Mouse (Mus musculus) limb, embryonic 11.5 days (tissue): ENCODE measurements around the gene Kcnj11. TPM values are rescaled to one million over a fixed set of nuclear protein-coding genes. Genes with fewer than 3 reads are reported as not detected.

Source experiments
- ATAC-seq: fragments of 200-750 bp; cut with Nextera tagmentation; 2 replicates; pipeline ENCODE4 v1.8.0; 2017; ENCODE audit warnings: low read depth; ENCODE audit not compliant: insufficient number of reproducible peaks, low FRiP score, low TSS enrichment
- DNase-seq: peaks from one replicate; pipeline ENCODE4 v3.0.0-alpha.2; 2015; ENCODE audit warnings: low spot score
- H3K27ac ChIP-seq: fragments of 300-500 bp; sonication (generic); replicated peaks from 2 replicates; pipeline ENCODE4 v1.5.1; 2014; ENCODE audit warnings: low read depth, mild to moderate bottlenecking, low read length
- H3K27me3 ChIP-seq: fragments of 300-500 bp; sonication (generic); 2 replicates; pipeline ENCODE4 v1.6.1; 2014; ENCODE audit warnings: mild to moderate bottlenecking, low read length, mixed read lengths; ENCODE audit not compliant: control insufficient read depth, insufficient read depth
- H3K36me3 ChIP-seq: fragments of 300-500 bp; sonication (generic); 2 replicates; pipeline ENCODE4 v1.6.1; 2014; ENCODE audit warnings: mild to moderate bottlenecking, low read length, moderate library complexity, mixed read lengths; ENCODE audit not compliant: control insufficient read depth, insufficient read depth
- H3K4me1 ChIP-seq: fragments of 300-500 bp; sonication (generic); 2 replicates; pipeline ENCODE4 v1.6.1; 2014; ENCODE audit warnings: low read length, mixed read lengths; ENCODE audit not compliant: control insufficient read depth, insufficient read depth
- H3K4me2 ChIP-seq: fragments of 300-500 bp; sonication (generic); 2 replicates; pipeline ENCODE4 v1.6.1; 2014; ENCODE audit warnings: low read depth, mild to moderate bottlenecking, moderate library complexity; ENCODE audit not compliant: severe bottlenecking
- H3K4me3 ChIP-seq: fragments of 300-500 bp; sonication (generic); 2 replicates; pipeline ENCODE4 v1.5.1; 2014; ENCODE audit warnings: low read depth, low read length
- H3K9ac ChIP-seq: fragments of 300-500 bp; sonication (generic); 2 replicates; pipeline ENCODE4 v1.6.1; 2014; ENCODE audit warnings: mild to moderate bottlenecking, low read length
- H3K9me3 ChIP-seq: fragments of 300-500 bp; sonication (generic); 2 replicates; pipeline ENCODE4 v1.6.1; 2016; ENCODE audit warnings: low read length; ENCODE audit not compliant: control insufficient read depth
- WGBS: fragments of 180-500 bp; shearing (Covaris S2); extraction: QIAGEN DNeasy Blood & Tissue Kit; methylation state at CpG from one replicate; pipeline ENCODE4 v1.1.7; 2014; 5-methylcytosine and 5-hydroxymethylcytosine counted together
- polyA plus RNA-seq: library from polyadenylated mRNA; unstranded; fragments of >200 nt; fragmentation: Nextera tagmentation; extraction: Ambion mirVana; gene quantifications from 2 replicates; pipeline ENCODE4 v1.2.1, GENCODE M21; 2014

Kcnj11 gene
- polyA plus RNA-seq, 1 experiment from 2014 or later, result not detected

DNA sequence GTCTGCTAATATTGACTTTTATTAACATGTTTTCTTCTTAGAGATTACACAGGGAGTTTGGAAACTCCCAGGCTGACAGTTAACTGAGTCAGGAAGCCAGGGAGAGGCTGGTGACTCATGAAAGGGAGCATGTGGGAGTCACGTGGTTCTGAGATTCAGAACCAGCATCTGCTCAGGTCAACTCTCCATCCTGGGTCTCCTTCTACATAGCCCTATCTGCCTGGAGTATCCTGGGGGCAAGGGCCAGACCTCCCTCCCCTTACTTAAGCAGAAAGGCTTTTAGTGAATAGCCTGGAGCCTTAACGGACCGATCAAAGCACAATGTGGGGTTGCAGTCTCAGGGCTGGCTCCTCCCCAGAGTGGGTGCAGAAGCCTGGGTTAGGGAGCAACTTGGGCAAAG, 30.7 kb upstream of the Kcnj11 start:
- H3K27ac ChIP-seq, result no peak overlapping the region
- whole genome bisulfite sequencing, result 30% methylated on average over 3 of the region's 3 CpGs
- no peaks in the 10 kb centered on the region for H3K36me3 ChIP-seq
- no peaks in the 10 kb centered on the region for H3K27me3 ChIP-seq
- ATAC-seq, result no peak
- no peaks in the 10 kb centered on the region for H3K4me1 ChIP-seq
- H3K9ac ChIP-seq, result no peak overlapping the region
- no peak overlapping the region for H3K4me3 ChIP-seq
- H3K9me3 ChIP-seq, result no peaks in the 10 kb centered on the region
- no peak overlapping the region for H3K4me2 ChIP-seq
- DNase-seq, result no peak

DNA sequence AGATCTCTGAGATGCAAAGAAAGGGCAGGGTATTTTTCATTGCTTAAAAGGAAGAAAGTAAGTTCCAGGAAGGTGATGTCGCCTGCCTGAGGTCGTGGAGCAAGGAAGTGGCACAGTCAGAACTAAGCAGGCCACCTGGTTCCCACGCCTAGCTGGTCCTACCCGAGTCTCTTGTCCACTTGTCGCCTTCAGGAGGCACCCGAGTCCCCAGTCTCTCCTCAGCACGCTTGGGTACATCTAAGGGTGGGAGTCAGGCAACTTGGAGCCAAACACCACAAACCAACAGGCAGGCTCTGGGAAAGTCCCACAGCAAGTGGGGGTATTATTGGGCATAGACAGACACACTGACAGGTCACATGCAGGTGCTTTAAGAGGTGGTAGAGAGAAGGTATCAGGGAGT, 30.2 kb upstream of the Kcnj11 start:
- 70% methylated on average over 7 of the region's 7 CpGs for WGBS
- ATAC-seq, result no peak
- H3K4me2 ChIP-seq, result no peak overlapping the region
- H3K36me3 ChIP-seq, result no peaks in the 10 kb centered on the region
- H3K27me3 ChIP-seq, result no peaks in the 10 kb centered on the region
- DNase-seq, result no peak
- no peak overlapping the region for H3K9ac ChIP-seq
- no peaks in the 10 kb centered on the region for H3K9me3 ChIP-seq
- H3K4me1 ChIP-seq, result no peaks in the 10 kb centered on the region
- no peak overlapping the region for H3K27ac ChIP-seq
- H3K4me3 ChIP-seq, result no peak overlapping the region

GRCm38 (mm10) chr7:46129463-46130179, 29.1 kb upstream of the Kcnj11 start:
- no peak overlapping the region for H3K4me2 ChIP-seq
- ATAC-seq (no peak), DNase-seq (no peak)
- H3K4me3 ChIP-seq, result no peak overlapping the region
- no peak overlapping the region for H3K9ac ChIP-seq
- no peaks in the 10 kb centered on the region for H3K36me3 ChIP-seq
- no peaks in the 10 kb centered on the region for H3K9me3 ChIP-seq
- WGBS, result 37% methylated on average over 7 of the region's 7 CpGs
- H3K27ac ChIP-seq, result no peak overlapping the region
- H3K27me3 ChIP-seq, result no peaks in the 10 kb centered on the region
- no peaks in the 10 kb centered on the region for H3K4me1 ChIP-seq

DNA sequence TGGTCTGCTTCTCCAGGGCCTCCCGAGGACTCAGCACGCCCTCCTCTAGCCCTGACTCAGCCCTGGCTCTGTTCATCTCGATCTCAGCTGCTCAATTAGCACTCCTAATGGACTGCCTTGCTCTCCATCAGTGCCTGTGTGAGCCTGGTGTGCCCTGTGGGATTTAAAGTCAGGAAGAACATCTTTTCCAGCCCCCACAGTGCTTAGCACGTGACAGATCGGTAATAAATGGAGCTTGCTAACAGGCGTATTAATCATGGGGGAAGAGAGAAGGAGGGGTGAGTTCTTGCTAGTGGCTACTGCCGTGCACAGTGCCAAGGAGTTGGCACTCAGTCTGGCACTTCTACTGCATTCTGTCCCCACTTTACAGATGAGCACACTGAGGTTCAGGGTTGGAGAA, 27.6 kb upstream of the Kcnj11 start:
- no peak overlapping the region for H3K9ac ChIP-seq
- no peak overlapping the region for H3K4me2 ChIP-seq
- H3K36me3 ChIP-seq, result no peaks in the 10 kb centered on the region
- no peak overlapping the region for H3K4me3 ChIP-seq
- H3K4me1 ChIP-seq, result no peaks in the 10 kb centered on the region
- H3K9me3 ChIP-seq, result no peaks in the 10 kb centered on the region
- no peak for ATAC-seq
- WGBS, result 28% methylated on average over 7 of the region's 7 CpGs
- no peak overlapping the region for H3K27ac ChIP-seq
- DNase-seq, result no peak
- no peaks in the 10 kb centered on the region for H3K27me3 ChIP-seq

DNA sequence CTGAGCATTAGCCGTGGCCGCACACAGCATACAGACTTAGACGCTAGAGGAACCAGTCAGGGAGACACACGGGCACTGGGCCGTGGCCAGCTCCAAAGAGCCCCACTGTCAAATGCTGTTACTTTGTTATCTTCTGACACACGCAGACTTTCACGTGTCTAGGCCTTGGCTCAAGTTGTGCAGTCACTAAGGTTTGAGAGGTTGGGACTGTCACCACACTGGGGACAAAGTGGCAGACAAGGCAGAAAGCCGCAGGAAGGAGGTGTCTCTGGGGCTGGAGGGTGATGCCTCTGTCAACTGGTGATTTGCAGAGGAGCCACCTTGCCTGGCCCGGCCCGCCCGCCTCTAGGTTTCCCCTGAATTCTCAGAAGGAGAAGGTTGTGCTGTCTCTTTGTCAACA, 24.8 kb upstream of the Kcnj11 start:
- ATAC-seq (no peak), DNase-seq (no peak)
- Histone ChIP-seq H3K9ac (no peak overlapping the region), H3K27me3 (no peaks in the 10 kb centered on the region), H3K4me1 (no peaks in the 10 kb centered on the region), H3K9me3 (no peaks in the 10 kb centered on the region), H3K4me2 (no peak overlapping the region), H3K36me3 (no peaks in the 10 kb centered on the region), H3K4me3 (no peak overlapping the region), H3K27ac (no peak overlapping the region)
- 90% methylated on average over 11 of the region's 11 CpGs for WGBS

GRCm38 (mm10) chr7:46124460-46124859, 23.9 kb upstream of the Kcnj11 start:
- H3K4me1 ChIP-seq, result no peaks in the 10 kb centered on the region

DNA sequence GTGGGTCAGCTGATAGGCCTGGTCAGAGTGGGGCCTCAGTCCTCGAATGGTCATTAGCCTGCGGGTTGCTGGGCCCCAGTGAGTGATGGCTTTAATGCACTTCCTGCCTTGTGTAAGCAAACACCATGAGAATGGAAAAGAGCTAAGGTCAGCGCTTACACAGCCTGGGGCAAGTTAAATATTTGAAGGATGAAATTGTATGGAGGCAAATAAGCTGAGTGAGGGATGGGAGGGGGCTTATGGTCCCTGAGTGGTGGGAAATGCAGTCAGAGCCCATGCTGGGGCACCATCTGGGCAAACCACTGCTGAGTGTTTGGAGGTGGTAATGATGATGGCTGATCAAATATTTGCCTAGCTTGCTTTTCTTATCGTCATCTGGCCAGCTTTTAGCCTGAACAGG, 22.4 kb upstream of the Kcnj11 start:
- H3K4me2 ChIP-seq, result no peak overlapping the region
- H3K27me3 ChIP-seq, result no peaks in the 10 kb centered on the region
- no peak overlapping the region for H3K4me3 ChIP-seq
- no peak overlapping the region for H3K9ac ChIP-seq
- DNase-seq, result no peak
- no peaks in the 10 kb centered on the region for H3K9me3 ChIP-seq
- no peaks in the 10 kb centered on the region for H3K4me1 ChIP-seq
- no peak overlapping the region for H3K27ac ChIP-seq
- no peak for ATAC-seq
- no peaks in the 10 kb centered on the region for H3K36me3 ChIP-seq
- WGBS, result 36% methylated on average over 4 of the region's 4 CpGs

More at GRCm38 (mm10) chr7:46124460-46124859, 23.9 kb upstream of the Kcnj11 start:
- ATAC-seq (no peak), DNase-seq (no peak)
- Histone ChIP-seq H3K27ac (no peak overlapping the region), H3K9ac (no peak overlapping the region), H3K4me3 (no peak overlapping the region), H3K4me2 (no peak overlapping the region), H3K27me3 (no peaks in the 10 kb centered on the region), H3K9me3 (no peaks in the 10 kb centered on the region), H3K36me3 (no peaks in the 10 kb centered on the region)
- 78% methylated on average over 6 of the region's 6 CpGs for WGBS

DNA sequence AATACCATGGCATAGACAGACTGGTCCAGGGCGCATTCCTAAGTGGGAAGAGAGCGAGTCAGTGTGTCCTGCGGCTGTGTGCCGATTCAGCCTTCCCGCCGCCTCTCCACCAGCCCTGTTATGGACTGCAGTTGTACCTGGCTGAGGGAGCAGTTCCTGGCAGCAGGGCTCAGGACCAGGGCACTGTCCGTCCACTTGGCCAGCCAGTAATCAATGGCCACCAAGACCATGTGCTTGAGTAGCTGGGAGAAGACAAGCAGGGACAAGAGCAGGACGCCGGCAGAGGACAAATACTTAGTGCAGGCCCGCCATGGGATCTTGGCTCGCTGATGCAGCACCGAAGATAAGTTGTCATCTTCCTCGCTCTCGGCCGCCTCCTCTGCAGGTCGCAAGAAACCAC, 16.5 kb upstream of the Kcnj11 start:
- ATAC-seq (no peak), DNase-seq (no peak)
- no peaks in the 10 kb centered on the region for H3K27me3 ChIP-seq
- no peak overlapping the region for H3K9ac ChIP-seq
- H3K36me3 ChIP-seq, result no peaks in the 10 kb centered on the region
- H3K4me3 ChIP-seq, result no peak overlapping the region
- 92% methylated on average over 16 of the region's 16 CpGs for WGBS
- H3K9me3 ChIP-seq, result no peaks in the 10 kb centered on the region
- H3K4me2 ChIP-seq, result 0 out of 2 replicates have a peak overlapping the region, but pooled peaks have one; percentile 4
- peaks cover 6% of the 10 kb centered on the region for H3K4me1 ChIP-seq
- no peak overlapping the region for H3K27ac ChIP-seq

- ATAC-seq (no peak), DNase-seq (no peak)
- H3K4me2 ChIP-seq, result no peak overlapping the region
- H3K9me3 ChIP-seq, result no peaks in the 10 kb centered on the region
- no peaks in the 10 kb centered on the region for H3K27me3 ChIP-seq
- peaks cover 6% of the 10 kb centered on the region for H3K4me1 ChIP-seq
- H3K27ac ChIP-seq, result no peak overlapping the region
- no peaks in the 10 kb centered on the region for H3K36me3 ChIP-seq
- no peak overlapping the region for H3K4me3 ChIP-seq
- no peak overlapping the region for H3K9ac ChIP-seq
- WGBS, result 45% methylated on average over 10 of the region's 10 CpGs
Observed at GRCm38 (mm10) chr7:46116118-46116581, 15.6 kb upstream of the Kcnj11 start.
